Mouse (Mus musculus) CH12F3 (cell line): ENCODE results near the gene Pcgf1.

Source experiments
- in situ Hi-C: fragments of 300-500 bp; cut with MboI; formaldehyde crosslinking; loops from 2 replicates; pipeline ENCODE4 v1.14.3; 2020; ENCODE audit warnings: low sequenced_read_pairs

Pcgf1 gene

DNA sequence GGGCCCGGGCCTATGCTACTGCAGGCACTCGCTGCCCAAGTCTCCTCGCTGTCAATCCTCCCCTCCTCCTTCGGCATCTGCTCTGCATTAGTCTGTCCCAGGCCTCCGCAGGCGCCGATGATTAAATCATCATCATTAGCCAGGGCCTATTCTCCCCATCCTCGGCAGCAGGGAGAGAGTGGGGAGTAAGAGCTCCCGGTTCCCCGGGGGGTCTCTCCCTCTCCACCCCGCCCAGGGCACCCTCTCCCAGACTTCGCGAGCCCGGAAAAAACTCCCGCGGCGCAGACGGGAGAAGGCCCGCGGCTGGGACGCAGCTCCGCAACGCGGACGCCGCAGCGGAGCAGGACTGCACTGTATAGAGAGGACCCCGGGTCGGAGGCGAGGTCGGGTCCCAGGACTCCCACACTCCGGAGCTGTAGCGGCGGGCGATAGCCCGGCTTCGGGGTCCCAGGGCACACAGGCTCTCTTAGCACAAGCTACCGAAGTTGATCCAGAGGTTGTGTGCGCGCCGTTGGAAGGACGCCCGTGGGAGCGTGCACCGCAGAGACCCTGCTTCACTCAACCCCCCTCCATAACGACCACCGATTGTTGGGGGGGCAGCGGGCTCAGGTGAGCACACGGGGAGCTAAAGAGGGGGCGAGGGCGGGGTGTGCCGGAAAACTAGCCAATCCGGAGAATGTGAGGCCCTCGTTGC lies at the start of gene Pcgf1:
Gene Pcgf1, plus strand, starts transcription at position 240 of the 694 bp plus-strand sequence.
- in situ Hi-C loops = no loop called here

- in situ Hi-C loops = no loop called here
These were observed 47.9 kb upstream of the Pcgf1 start for GRCm38 (mm10) chr6:83029777-83030176.

DNA sequence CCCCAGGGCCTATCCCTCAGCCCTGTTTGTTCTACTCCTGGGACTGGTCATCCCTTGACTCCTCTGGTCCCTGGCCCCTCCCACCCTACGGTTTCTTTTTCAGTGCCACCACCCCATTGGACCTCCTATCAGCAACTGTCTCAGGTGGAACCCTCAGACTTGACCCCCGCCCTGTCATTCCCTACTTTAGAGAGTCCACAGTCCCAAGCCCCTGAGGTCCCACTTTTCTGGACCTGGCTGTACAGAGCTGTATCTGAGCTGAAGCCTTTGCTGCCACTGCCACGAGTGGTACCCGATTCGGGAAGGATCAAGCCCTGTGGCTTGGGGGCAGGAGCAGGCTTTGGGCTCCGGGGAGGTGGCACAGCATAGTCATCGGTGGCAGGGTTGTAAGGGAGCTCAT lies 46.6 kb upstream of the Pcgf1 start:
- in situ Hi-C loops = no loop called here

DNA sequence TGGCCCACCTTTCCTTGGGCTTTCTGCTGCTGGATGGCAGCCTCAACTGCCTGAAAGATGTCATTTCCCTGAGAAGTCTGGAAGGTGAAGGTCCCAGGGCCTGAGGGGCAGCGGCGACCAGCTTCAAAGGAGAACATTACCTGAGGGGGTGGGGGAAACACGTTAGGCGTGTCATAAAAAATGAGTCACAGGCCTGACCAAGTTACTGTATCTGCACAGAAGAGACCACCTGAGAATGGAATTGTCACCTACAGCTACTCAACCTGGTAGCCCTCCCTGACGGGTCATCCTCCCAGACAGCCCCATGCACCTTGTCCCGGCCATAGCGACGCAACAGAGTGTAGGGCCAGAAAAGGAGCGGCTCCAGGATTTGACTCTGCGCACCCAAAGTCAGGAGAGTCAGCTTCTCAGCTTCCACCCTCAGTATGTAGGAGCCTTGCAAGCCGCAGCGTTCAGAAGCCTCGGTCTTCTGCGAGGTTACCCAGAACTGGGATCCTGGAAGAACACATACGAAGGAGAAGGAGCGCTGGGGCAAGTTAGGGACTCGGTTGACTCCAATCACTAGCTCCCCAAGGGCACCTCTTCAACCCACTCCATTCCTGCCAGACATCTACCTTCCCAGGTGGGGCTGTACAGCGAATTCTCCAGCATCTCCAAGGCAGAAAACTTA lies 45.6 kb upstream of the Pcgf1 start:
- in situ Hi-C loops = no loop called here

- in situ Hi-C loops = no loop called here
These were observed 44.9 kb upstream of the Pcgf1 start for GRCm38 (mm10) chr6:83032769-83033191.

DNA sequence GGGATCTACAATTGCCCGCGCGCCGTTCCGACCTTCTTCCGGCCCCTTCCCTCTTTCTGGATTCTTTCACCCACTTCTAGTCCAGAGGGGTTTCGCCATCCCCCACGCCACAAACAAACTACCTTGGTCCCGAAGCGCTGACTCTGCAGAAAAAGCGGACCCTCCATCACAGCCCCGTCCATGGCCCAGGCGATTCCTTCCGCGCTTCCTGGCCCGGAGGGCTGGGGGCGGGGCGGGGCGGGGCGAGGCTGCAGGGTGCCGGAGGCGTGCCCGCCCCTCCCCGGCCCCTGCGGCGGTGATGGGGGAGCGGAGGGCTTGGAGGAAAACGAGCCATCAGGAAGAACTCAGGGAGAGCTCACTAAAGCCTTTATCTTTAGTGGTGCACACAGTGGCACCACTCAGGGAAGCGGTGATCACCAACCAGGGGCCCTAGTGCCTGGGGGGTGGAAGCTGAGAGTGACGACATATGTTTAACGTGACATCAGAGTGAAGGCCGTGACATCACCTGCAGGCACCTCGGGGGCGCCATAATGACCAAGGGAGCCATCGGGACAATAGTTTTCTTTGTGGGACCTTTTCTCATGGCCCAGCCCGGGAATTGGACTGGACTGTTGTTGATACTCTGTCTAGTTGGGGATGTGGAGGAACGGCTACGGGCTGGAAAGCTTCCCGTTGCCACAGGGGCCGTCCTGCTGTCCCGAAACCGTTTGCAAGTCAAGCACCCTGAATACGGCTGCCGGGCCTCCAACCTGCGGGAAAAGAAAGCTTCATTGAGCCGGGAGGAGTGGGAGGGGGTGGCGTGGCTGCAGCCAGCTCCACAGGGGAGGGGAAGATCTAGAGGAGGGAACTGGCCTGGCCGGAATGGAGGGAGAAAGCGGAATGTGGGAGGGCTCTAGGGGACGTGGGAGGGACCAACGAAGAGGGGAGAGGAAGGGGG lies 44.2 kb upstream of the Pcgf1 start, which contains the start of the genes Dok1 and Loxl3:
Gene Dok1, minus strand, starts transcription at position 223 of the 937 bp plus-strand sequence.
Gene Loxl3, plus strand, starts transcription at position 925 of the 937 bp plus-strand sequence.
- in situ Hi-C loops = no loop called here

GRCm38 (mm10) chr6:83034463-83035055 lies 43.1 kb upstream of the Pcgf1 start:
- in situ Hi-C loops = no loop called here

GRCm38 (mm10) chr6:83037188-83037587 lies 40.5 kb upstream of the Pcgf1 start:
- in situ Hi-C loops = no loop called here

DNA sequence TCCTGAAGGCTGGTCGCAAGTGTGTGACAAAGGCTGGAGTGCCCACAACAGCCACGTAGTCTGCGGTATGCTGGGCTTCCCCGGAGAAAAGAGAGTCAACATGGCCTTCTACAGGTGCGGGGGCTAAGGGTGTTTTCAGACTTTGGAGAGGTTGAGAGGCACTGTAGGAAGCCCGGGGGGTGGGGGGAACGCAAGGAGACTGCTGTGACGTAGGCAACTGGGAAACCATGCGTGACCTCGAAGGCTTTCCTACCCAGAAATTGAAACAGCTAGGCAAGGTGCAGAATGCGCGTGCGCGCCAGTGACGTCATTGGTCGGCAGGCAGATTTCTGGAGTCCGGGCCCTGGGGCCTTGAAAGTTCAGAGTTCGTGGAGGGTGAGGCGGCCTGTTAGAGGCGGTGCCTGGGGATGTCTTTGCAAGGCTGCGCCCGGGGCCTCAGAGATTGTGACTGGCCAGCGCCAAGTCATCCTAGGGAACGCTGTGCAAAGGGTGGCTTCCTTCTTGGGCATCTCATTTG lies 39.1 kb upstream of the Pcgf1 start:
- in situ Hi-C loops = no loop called here

GRCm38 (mm10) chr6:83040601-83041000 lies 37.1 kb upstream of the Pcgf1 start:
- in situ Hi-C loops = no loop called here

GRCm38 (mm10) chr6:83043561-83043960 lies 34.1 kb upstream of the Pcgf1 start:
- in situ Hi-C loops = no loop called here

DNA sequence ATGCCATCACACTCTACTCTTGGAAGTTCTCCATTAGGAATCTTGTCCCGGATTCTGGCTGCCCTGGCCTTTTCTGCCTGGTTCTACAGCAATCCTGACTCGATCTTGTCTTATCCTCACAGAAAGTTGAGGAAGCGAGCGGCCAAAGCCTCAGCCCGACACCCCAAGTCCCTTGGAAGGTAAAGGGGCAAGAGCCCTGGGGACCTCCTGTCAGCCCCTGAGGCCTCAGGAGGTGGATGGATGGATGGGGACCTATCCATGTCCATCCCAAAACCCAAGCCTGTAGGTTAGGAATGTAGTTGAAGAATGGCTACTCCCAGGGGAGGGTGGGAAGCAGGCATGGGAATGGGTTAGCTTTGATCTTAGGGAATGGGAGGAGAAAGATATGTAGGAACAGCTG lies 33.7 kb upstream of the Pcgf1 start:
- in situ Hi-C loops = no loop called here

DNA sequence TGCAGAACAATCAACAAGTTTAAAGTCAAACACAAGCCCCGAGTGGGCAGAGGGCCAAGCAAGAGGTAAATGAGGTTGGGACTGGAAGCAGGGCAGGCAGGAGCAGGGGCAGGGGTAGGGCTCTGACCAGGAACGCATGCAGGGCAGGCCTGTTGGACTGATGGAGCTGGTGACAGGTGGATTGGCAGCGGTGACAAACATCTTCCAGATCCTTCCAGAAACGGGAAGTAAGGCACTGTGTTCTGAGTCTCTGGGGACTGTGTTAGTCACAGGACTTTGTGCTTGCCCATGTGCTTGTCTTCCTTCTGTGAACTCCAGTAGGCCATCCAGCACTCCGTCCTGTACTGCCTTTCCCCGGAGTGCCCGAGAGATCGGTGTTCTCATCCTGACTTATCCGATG lies 32.9 kb upstream of the Pcgf1 start:
- in situ Hi-C loops = no loop called here

DNA sequence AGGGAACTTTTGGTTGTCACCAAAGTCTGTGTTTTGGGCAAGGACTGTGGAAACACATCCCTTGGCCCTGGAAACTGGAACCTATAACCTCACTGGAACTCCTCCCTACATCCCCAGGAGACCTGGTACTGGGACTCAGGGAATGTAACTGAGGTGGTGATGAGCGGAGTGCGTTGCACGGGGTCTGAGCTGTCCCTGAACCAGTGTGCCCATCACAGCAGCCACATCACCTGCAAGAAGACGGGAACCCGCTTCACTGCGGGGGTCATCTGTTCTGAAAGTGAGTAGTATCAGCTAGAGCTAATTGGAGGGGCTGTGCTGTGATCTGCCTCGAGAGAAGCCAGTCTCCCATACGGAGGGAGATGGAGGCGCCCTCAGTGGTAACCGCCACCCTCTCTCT lies 28.3 kb upstream of the Pcgf1 start:
- in situ Hi-C loops = no loop called here

- in situ Hi-C loops = loop anchor here (10.0 kb wide), 1 partner anchor 49 kb away; no protein-coding TSS in a partner anchor
These were observed 24.3 kb upstream of the Pcgf1 start for GRCm38 (mm10) chr6:83053136-83053960.

- in situ Hi-C loops = loop anchor here (10.0 kb wide), 1 partner anchor 49 kb away; no protein-coding TSS in a partner anchor
These were observed 23.4 kb upstream of the Pcgf1 start, which contains the start of gene Aup1 for GRCm38 (mm10) chr6:83054074-83054851. Gene Aup1, plus strand, starts transcription at chr6:83054521.

- in situ Hi-C loops = loop anchor here (10.0 kb wide), 1 partner anchor 50 kb away; no protein-coding TSS in a partner anchor
These were observed 22.7 kb upstream of the Pcgf1 start, which contains the start of gene Htra2 for GRCm38 (mm10) chr6:83054871-83055431. Gene Htra2, minus strand, starts transcription at chr6:83055273.

- in situ Hi-C loops = loop anchor here (10.0 kb wide), 1 partner anchor 53 kb away; no protein-coding TSS in a partner anchor
These were observed 19.9 kb upstream of the Pcgf1 start, which contains the start of gene Dqx1 for GRCm38 (mm10) chr6:83057790-83058189. Gene Dqx1, plus strand, starts transcription at chr6:83057844.
